Mouse (Mus musculus): ENCODE data around the gene 4933430I17Rik.

DNA sequence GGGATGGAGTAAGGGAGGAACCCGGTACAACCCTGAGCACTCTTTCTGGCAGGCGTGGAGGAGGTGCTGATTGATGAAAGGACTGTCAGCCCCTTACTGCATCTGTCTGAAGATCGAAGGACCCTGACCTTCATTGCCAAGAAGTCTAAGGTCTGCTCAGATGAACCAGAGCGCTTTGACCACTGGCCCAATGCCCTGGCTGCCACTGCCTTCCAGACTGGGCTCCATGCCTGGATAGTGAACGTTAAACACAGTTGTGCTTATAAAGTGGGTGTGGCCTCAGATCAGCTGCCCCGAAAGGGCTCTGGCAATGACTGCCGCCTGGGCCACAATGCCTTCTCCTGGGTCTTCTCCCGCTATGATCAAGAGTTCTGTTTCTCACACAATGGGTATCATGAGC is 29.2 kb upstream of the 4933430I17Rik start:
- TF ChIP-seq CTCF (conservative IDR thresholded peaks at IDR 0.05; ENCODE audit: insufficient read depth, insufficient read length, low read depth, low read length): 0 out of 2 replicates have a peak, but pooled peaks have one; percentile 1
- TF ChIP-seq POLR2A (IDR thresholded peaks at IDR 0.05; ENCODE audit: low read depth, low read length): no peak
